Mouse (Mus musculus) hindbrain, embryonic 10.5 days (tissue): ENCODE results near the gene Fcgrt. TPM values are rescaled to one million over a fixed set of nuclear protein-coding genes. Genes with fewer than 3 reads are reported as not detected.
"Not testable (repeated sequence)": the region's sequence is repeated elsewhere in the genome, so short reads cannot be mapped to it uniquely, and the experiment has no call there.

Source experiments
- DNase-seq: peaks from one replicate; pipeline ENCODE4 v3.0.0-alpha.2; 2017; ENCODE audit warnings: low spot score
- H3K27ac ChIP-seq: fragments of 300-500 bp; sonication (generic); 2 replicates; pipeline ENCODE4 v1.5.1; 2016; ENCODE audit warnings: mild to moderate bottlenecking, moderate library complexity
- H3K27me3 ChIP-seq: fragments of 300-500 bp; sonication (generic); 2 replicates; pipeline ENCODE4 v1.6.1; 2016; ENCODE audit warnings: mild to moderate bottlenecking; ENCODE audit not compliant: poor library complexity, insufficient read depth, severe bottlenecking
- H3K36me3 ChIP-seq: fragments of 300-500 bp; sonication (generic); 2 replicates; pipeline ENCODE4 v1.6.1; 2016; ENCODE audit warnings: mild to moderate bottlenecking, moderate library complexity
- H3K4me1 ChIP-seq: fragments of 300-500 bp; sonication (generic); replicated peaks from 2 replicates; pipeline ENCODE4 v1.6.1; 2016; ENCODE audit warnings: mild to moderate bottlenecking
- H3K4me3 ChIP-seq: fragments of 300-500 bp; sonication (generic); 2 replicates; pipeline ENCODE4 v1.5.1; 2016; ENCODE audit warnings: mild to moderate bottlenecking, moderate library complexity
- H3K9me3 ChIP-seq: fragments of 300-500 bp; sonication (generic); 2 replicates; pipeline ENCODE4 v1.6.1; 2016; ENCODE audit warnings: mild to moderate bottlenecking, moderate library complexity
- WGBS: fragments of 180-500 bp; shearing (Covaris S2); methylation state at CpG from one replicate; pipeline ENCODE4 v1.1.7; 2016; 5-methylcytosine and 5-hydroxymethylcytosine counted together
- polyA plus RNA-seq: library from polyadenylated mRNA; unstranded; fragments of >200 nt; fragmentation: Nextera tagmentation; extraction: Ambion mirVana; gene quantifications from 2 replicates; pipeline ENCODE4 v1.2.1, GENCODE M21; 2016

The Fcgrt gene
- polyA plus RNA-seq, 1 experiment from 2014 or later: 13.1 TPM

GRCm38 (mm10) chr7:45127700-45128224 is 24.1 kb upstream of the Fcgrt start:
- 2% methylated on average over 6 of the region's 6 CpGs for WGBS
- peak overlapping the region; percentile 100 for H3K27ac ChIP-seq
- no peaks in the 10 kb centered on the region for H3K27me3 ChIP-seq
- peaks cover 38% of the 10 kb centered on the region for H3K36me3 ChIP-seq
- peaks cover 55% of the 10 kb centered on the region for H3K4me1 ChIP-seq
- peak overlapping the region; percentile 90 for H3K4me3 ChIP-seq
- DNase-seq: no peak
- H3K9me3 ChIP-seq: no peaks in the 10 kb centered on the region

GRCm38 (mm10) chr7:45126844-45127699 is 23.4 kb upstream of the Fcgrt start:
- no peaks in the 10 kb centered on the region for H3K27me3 ChIP-seq
- peak overlapping the region; percentile 100 for H3K27ac ChIP-seq
- no peaks in the 10 kb centered on the region for H3K9me3 ChIP-seq
- DNase-seq: peak; percentile 40
- peaks cover 45% of the 10 kb centered on the region for H3K36me3 ChIP-seq
- WGBS: 53% methylated on average over 21 of the region's 21 CpGs
- H3K4me3 ChIP-seq: peak overlapping the region; percentile 90
- peaks cover 60% of the 10 kb centered on the region for H3K4me1 ChIP-seq

GRCm38 (mm10) chr7:45126147-45126843 is 22.6 kb upstream of the Fcgrt start:
- Histone ChIP-seq H3K36me3 (peaks cover 53% of the 10 kb centered on the region), H3K4me1 (peaks cover 67% of the 10 kb centered on the region), H3K27me3 (no peaks in the 10 kb centered on the region), H3K4me3 (peak overlapping the region; percentile 90), H3K27ac (peak overlapping the region; percentile 100), H3K9me3 (no peaks in the 10 kb centered on the region)
- DNase-seq: no peak
- 81% methylated on average over 17 of the region's 17 CpGs for WGBS

GRCm38 (mm10) chr7:45125649-45126048 is 22.0 kb upstream of the Fcgrt start:
- Histone ChIP-seq H3K4me1 (peaks cover 71% of the 10 kb centered on the region), H3K27ac (peak overlapping the region; percentile 99), H3K36me3 (peaks cover 59% of the 10 kb centered on the region), H3K4me3 (peak overlapping the region; percentile 90)
- H3K27me3 ChIP-seq, H3K9me3 ChIP-seq: not testable (repeated sequence)
- WGBS: 67% methylated on average over 5 of the region's 5 CpGs
- DNase-seq: peak; percentile 35

GRCm38 (mm10) chr7:45125144-45125600 is 21.5 kb upstream of the Fcgrt start:
- Histone ChIP-seq H3K27me3 (no peaks in the 10 kb centered on the region), H3K36me3 (peaks cover 64% of the 10 kb centered on the region), H3K9me3 (no peaks in the 10 kb centered on the region), H3K27ac (peak overlapping the region; percentile 99), H3K4me3 (peak overlapping the region; percentile 90), H3K4me1 (peaks cover 68% of the 10 kb centered on the region)
- peak; percentile 52 for DNase-seq
- WGBS: 22% methylated on average over 7 of the region's 7 CpGs

GRCm38 (mm10) chr7:45124224-45125143 is 20.8 kb upstream of the Fcgrt start, which contains the start of gene Rps11:
Gene Rps11 (minus strand): TSS chr7:45124439.
- peaks cover 71% of the 10 kb centered on the region for H3K36me3 ChIP-seq
- peak within 1 kb of the TSS; percentile 99 for H3K27ac ChIP-seq
- DNase-seq: peak; percentile 99
- H3K9me3 ChIP-seq: no peaks in the 10 kb centered on the region
- peak within 1 kb of the TSS; percentile 90 for H3K4me3 ChIP-seq
- peaks cover 61% of the 10 kb centered on the region for H3K4me1 ChIP-seq
- under 1% methylated on average over 59 of the region's 59 CpGs for WGBS
- no peaks in the 10 kb centered on the region for H3K27me3 ChIP-seq

- H3K4me1 ChIP-seq: peaks cover 55% of the 10 kb centered on the region
- DNase-seq: no peak
- no peaks in the 10 kb centered on the region for H3K27me3 ChIP-seq
- H3K4me3 ChIP-seq: peak overlapping the region; percentile 90
- H3K9me3 ChIP-seq: no peaks in the 10 kb centered on the region
- peaks cover 84% of the 10 kb centered on the region for H3K36me3 ChIP-seq
- peak overlapping the region; percentile 99 for H3K27ac ChIP-seq
- WGBS: 26% methylated on average over 12 of the region's 12 CpGs
Measured at GRCm38 (mm10) chr7:45123186-45123570, 19.5 kb upstream of the Fcgrt start.

- H3K27ac ChIP-seq: peak overlapping the region; percentile 99
Measured at GRCm38 (mm10) chr7:45122561-45123185, 19.0 kb upstream of the Fcgrt start.

GRCm38 (mm10) chr7:45121966-45122365 is 18.3 kb upstream of the Fcgrt start:
- Histone ChIP-seq H3K4me1 (peaks cover 56% of the 10 kb centered on the region), H3K4me3 (0 out of 2 replicates have a peak overlapping the region, but pooled peaks have one; percentile 16), H3K36me3 (peaks cover 80% of the 10 kb centered on the region)

More at GRCm38 (mm10) chr7:45122561-45123185, 19.0 kb upstream of the Fcgrt start:
- peaks cover 86% of the 10 kb centered on the region for H3K36me3 ChIP-seq
- H3K9me3 ChIP-seq: no peaks in the 10 kb centered on the region
- H3K4me3 ChIP-seq: peak overlapping the region; percentile 90
- WGBS: 88% methylated on average over 15 of the region's 15 CpGs
- H3K4me1 ChIP-seq: peaks cover 60% of the 10 kb centered on the region
- H3K27me3 ChIP-seq: no peaks in the 10 kb centered on the region
- no peak for DNase-seq

GRCm38 (mm10) chr7:45121404-45121803 is 17.8 kb upstream of the Fcgrt start:
- WGBS: 85% methylated on average over 8 of the region's 8 CpGs
- peaks cover 50% of the 10 kb centered on the region for H3K4me1 ChIP-seq
- peak overlapping the region; percentile 37; the same call in 1 of the 2 replicates for H3K27ac ChIP-seq
- no peaks in the 10 kb centered on the region for H3K27me3 ChIP-seq
- H3K4me3 ChIP-seq: peak overlapping the region; percentile 16; the same call in 1 of the 2 replicates
- H3K9me3 ChIP-seq: no peaks in the 10 kb centered on the region
- no peak for DNase-seq
- peaks cover 75% of the 10 kb centered on the region for H3K36me3 ChIP-seq

More at GRCm38 (mm10) chr7:45121966-45122365, 18.3 kb upstream of the Fcgrt start:
- Histone ChIP-seq H3K27ac (peak overlapping the region; percentile 18; the same call in 1 of the 2 replicates), H3K27me3 (no peaks in the 10 kb centered on the region), H3K9me3 (no peaks in the 10 kb centered on the region)
- no peak for DNase-seq

GRCm38 (mm10) chr7:45119780-45120709 is 16.4 kb upstream of the Fcgrt start:
- no peak overlapping the region for H3K4me3 ChIP-seq
- no peaks in the 10 kb centered on the region for H3K9me3 ChIP-seq
- peaks cover 61% of the 10 kb centered on the region for H3K36me3 ChIP-seq
- H3K27me3 ChIP-seq: no peaks in the 10 kb centered on the region
- H3K27ac ChIP-seq: no peak overlapping the region
- WGBS: 84% methylated on average over 5 of the region's 5 CpGs
- no peak for DNase-seq
- H3K4me1 ChIP-seq: peaks cover 39% of the 10 kb centered on the region
